Mouse (Mus musculus) kidney, embryonic 14.5 days (tissue): Measurements from ENCODE around the gene Rab43. TPM values are rescaled to one million over a fixed set of nuclear protein-coding genes. Genes with fewer than 3 reads are reported as not detected.

ENCODE experiments used
- ATAC-seq: fragments of 200-750 bp; cut with Nextera tagmentation; 2 replicates; pipeline ENCODE4 v1.8.0; 2017; ENCODE audit warnings: moderate number of reproducible peaks, mild to moderate bottlenecking, moderate TSS enrichment, moderate library complexity; ENCODE audit not compliant: low FRiP score, low TSS enrichment
- H3K27ac ChIP-seq: fragments of 300-500 bp; sonication (generic); 2 replicates; pipeline ENCODE4 v1.5.1; 2014; ENCODE audit warnings: low read depth, mild to moderate bottlenecking, low read length, moderate library complexity, mixed read lengths
- H3K27me3 ChIP-seq: fragments of 300-500 bp; sonication (generic); 2 replicates; pipeline ENCODE4 v1.6.1; 2014; ENCODE audit warnings: mild to moderate bottlenecking, low read length; ENCODE audit not compliant: control insufficient read depth, insufficient read depth
- H3K36me3 ChIP-seq: fragments of 300-500 bp; sonication (generic); 2 replicates; pipeline ENCODE4 v1.6.1; 2014; ENCODE audit warnings: low read length, mixed read lengths; ENCODE audit not compliant: control insufficient read depth, insufficient read depth
- H3K4me1 ChIP-seq: fragments of 300-500 bp; sonication (generic); 2 replicates; pipeline ENCODE4 v1.6.1; 2014; ENCODE audit warnings: low read length, mixed read lengths; ENCODE audit not compliant: control insufficient read depth, insufficient read depth
- H3K4me2 ChIP-seq: fragments of 300-500 bp; sonication (generic); replicated peaks from 2 replicates; pipeline ENCODE4 v1.6.1; 2014; ENCODE audit warnings: low read depth, mild to moderate bottlenecking, low read length
- H3K4me3 ChIP-seq: fragments of 300-500 bp; sonication (generic); 2 replicates; pipeline ENCODE4 v1.5.1; 2014; ENCODE audit warnings: mild to moderate bottlenecking, low read length
- H3K9ac ChIP-seq: fragments of 300-500 bp; sonication (generic); 2 replicates; pipeline ENCODE4 v1.6.1; 2014; ENCODE audit warnings: low read depth, mild to moderate bottlenecking, low read length, moderate library complexity
- H3K9me3 ChIP-seq: fragments of 300-500 bp; sonication (generic); 2 replicates; pipeline ENCODE4 v1.6.1; 2016; ENCODE audit warnings: low read length; ENCODE audit not compliant: control insufficient read depth
- WGBS: fragments of 180-500 bp; shearing (Covaris S2); extraction: QIAGEN DNeasy Blood & Tissue Kit; methylation state at CpG from one replicate; pipeline ENCODE4 v1.1.7; 2014; 5-methylcytosine and 5-hydroxymethylcytosine counted together
- polyA plus RNA-seq: library from polyadenylated mRNA; unstranded; fragments of >200 nt; fragmentation: Nextera tagmentation; extraction: Ambion mirVana; gene quantifications from 2 replicates; pipeline ENCODE4 v1.2.1, GENCODE M21; 2014

Gene Rab43
- 8.1 and 9.9 TPM in 2 replicates for polyA plus RNA-seq

DNA sequence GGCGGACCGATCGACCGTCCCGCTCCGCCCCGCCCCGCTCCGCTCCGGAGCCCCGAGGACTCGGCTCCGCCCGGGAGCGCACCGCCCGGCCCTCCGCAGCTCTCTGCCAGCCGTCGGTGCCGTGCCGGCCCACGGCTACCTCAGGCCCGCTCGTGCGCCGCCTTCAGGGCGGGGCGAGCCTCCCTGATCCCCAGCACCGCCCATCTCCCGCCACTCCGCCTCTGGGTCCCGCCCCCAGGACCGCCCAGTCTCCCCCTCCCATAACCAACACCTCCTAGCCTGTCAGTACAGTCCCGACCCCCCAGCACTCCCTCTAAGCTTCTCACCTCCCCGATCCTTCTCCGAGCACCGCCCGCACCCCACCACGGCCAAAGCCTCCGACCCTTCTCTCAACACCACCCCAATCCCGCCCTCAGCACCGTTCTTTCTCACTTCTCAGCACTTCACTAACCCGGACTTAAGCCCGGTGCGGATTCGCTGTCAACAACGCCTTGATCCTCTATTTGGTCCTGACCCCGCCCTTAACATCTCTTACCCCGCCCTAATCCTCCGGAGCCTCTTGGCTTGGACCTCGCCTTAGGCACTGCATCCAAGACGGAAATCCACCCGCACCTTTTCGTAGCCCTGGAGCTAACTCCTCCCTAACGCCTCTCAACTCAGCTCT, at the start of gene Rab43:
TSS of gene Rab43 (minus strand) at position 490 of the 664 bp plus-strand sequence.
- Histone ChIP-seq H3K4me3 (peak within 1 kb of the TSS; percentile 77), H3K4me1 (peaks cover 17% of the 10 kb centered on the region), H3K9me3 (no peaks in the 10 kb centered on the region), H3K27me3 (no peaks in the 10 kb centered on the region), H3K27ac (peak within 1 kb of the TSS; percentile 76), H3K4me2 (peak within 1 kb of the TSS; percentile 90), H3K36me3 (peaks cover 8% of the 10 kb centered on the region), H3K9ac (peak within 1 kb of the TSS; percentile 74)
- ATAC-seq = peak; percentile 96
- WGBS = under 1% methylated on average over 51 of the region's 56 CpGs

- Histone ChIP-seq H3K9me3 (no peaks in the 10 kb centered on the region), H3K4me2 (no peak overlapping the region), H3K36me3 (no peaks in the 10 kb centered on the region), H3K27me3 (no peaks in the 10 kb centered on the region), H3K4me3 (no peak overlapping the region), H3K4me1 (no peaks in the 10 kb centered on the region), H3K9ac (no peak overlapping the region), H3K27ac (no peak overlapping the region)
- ATAC-seq = no peak
- WGBS = 47% methylated on average over 1 of the region's 1 CpGs
Measured at GRCm38 (mm10) chr6:87857071-87857470, 45.1 kb upstream of the Rab43 start.

- WGBS = 85% methylated on average over 4 of the region's 4 CpGs
- Histone ChIP-seq H3K9me3 (no peaks in the 10 kb centered on the region), H3K27ac (no peak overlapping the region), H3K4me3 (no peak overlapping the region), H3K4me1 (peaks cover 6% of the 10 kb centered on the region), H3K4me2 (no peak overlapping the region), H3K27me3 (no peaks in the 10 kb centered on the region), H3K9ac (no peak overlapping the region), H3K36me3 (peaks cover 6% of the 10 kb centered on the region)
- ATAC-seq = no peak
Measured at GRCm38 (mm10) chr6:87853446-87853845, 41.5 kb upstream of the Rab43 start.

DNA sequence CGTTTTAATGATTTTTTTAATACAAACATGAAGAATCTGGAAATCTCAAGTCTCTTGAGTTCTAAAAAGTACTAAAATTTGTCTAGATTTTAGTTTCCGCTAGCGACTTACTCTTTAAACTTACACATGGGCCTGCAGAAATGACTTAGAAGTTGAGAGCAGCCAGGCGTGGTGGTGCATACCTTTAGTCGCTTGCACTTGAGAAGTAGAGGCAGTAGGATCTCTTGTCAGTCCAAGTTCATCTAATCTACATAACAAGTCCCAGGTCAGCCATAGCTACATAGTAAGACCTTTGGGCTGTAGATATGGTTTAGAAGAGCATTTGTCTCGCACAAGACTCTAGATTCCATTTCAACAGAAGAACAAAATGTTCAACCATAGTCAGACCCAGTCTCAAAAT, 39.9 kb upstream of the Rab43 start:
- Histone ChIP-seq H3K4me3 (no peak overlapping the region), H3K27me3 (no peaks in the 10 kb centered on the region), H3K9me3 (no peaks in the 10 kb centered on the region), H3K4me2 (peak overlapping the region; percentile 72; the same call in 1 of the 2 replicates), H3K9ac (no peak overlapping the region), H3K36me3 (peaks cover 21% of the 10 kb centered on the region), H3K4me1 (peaks cover 12% of the 10 kb centered on the region), H3K27ac (no peak overlapping the region)
- no peak for ATAC-seq
- WGBS = 78% methylated on average over 6 of the region's 6 CpGs

DNA sequence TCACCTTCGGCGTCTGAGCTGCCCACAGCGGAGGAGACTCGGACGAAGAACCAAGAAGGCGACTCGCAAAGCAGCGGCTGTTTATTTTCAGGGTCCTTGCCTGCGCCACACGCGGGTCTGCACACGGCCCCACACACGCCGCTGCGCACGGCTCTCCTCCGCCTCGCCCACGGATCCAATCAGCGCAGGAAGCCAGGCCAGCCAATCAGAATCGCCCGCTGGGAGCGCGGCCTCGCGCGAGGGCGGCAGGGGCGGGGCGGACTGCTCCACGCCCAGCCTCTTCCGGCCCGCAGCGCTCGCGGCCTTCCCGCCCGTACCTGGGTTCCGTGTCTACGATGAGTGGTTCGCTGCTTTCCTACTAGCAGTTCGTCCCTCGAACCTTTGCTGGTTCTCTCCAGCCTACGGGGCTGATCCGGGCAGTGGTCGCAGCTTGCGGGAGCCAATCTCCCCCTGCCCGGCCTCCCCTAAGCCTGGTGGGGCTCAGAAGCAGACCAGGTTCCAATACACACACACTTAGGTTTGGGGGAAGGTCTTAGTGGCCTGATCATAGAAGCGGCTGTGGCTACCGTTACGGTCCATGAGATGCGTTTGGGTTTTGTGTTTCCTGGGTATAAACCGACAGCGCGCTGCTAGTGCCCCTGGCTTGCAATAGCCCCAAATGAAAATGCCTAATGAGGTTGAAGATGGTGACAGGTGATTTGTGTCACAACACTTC, 39.1 kb upstream of the Rab43 start, which contains the start of gene Cnbp:
TSS of gene Cnbp (minus strand) at position 207 of the 715 bp plus-strand sequence.
- H3K9me3 ChIP-seq = no peaks in the 10 kb centered on the region
- H3K36me3 ChIP-seq = peaks cover 25% of the 10 kb centered on the region
- H3K4me1 ChIP-seq = peaks cover 12% of the 10 kb centered on the region
- peak within 1 kb of the TSS; percentile 100 for H3K4me3 ChIP-seq
- peak within 1 kb of the TSS; percentile 99 for H3K9ac ChIP-seq
- no peaks in the 10 kb centered on the region for H3K27me3 ChIP-seq
- peak; percentile 99 for ATAC-seq
- under 1% methylated on average over 54 of the region's 55 CpGs for WGBS
- H3K27ac ChIP-seq = peak within 1 kb of the TSS; percentile 94
- peak within 1 kb of the TSS; percentile 77 for H3K4me2 ChIP-seq

GRCm38 (mm10) chr6:87850155-87850899, 38.4 kb upstream of the Rab43 start:
- no peaks in the 10 kb centered on the region for H3K27me3 ChIP-seq
- under 1% methylated on average over 63 of the region's 73 CpGs for WGBS
- H3K27ac ChIP-seq = peak overlapping the region; percentile 90
- peaks cover 12% of the 10 kb centered on the region for H3K4me1 ChIP-seq
- H3K4me3 ChIP-seq = peak overlapping the region; percentile 100
- peak overlapping the region; percentile 99 for H3K9ac ChIP-seq
- H3K4me2 ChIP-seq = peak overlapping the region; percentile 77
- H3K9me3 ChIP-seq = no peaks in the 10 kb centered on the region
- H3K36me3 ChIP-seq = peaks cover 31% of the 10 kb centered on the region
- peak; percentile 71; the same call in 1 of the 2 replicates for ATAC-seq

- H3K4me1 ChIP-seq = peaks cover 12% of the 10 kb centered on the region
- peaks cover 37% of the 10 kb centered on the region for H3K36me3 ChIP-seq
- H3K9me3 ChIP-seq = no peaks in the 10 kb centered on the region
- H3K9ac ChIP-seq = peak overlapping the region; percentile 99
- no peak for ATAC-seq
- no peaks in the 10 kb centered on the region for H3K27me3 ChIP-seq
- peak overlapping the region; percentile 100 for H3K4me3 ChIP-seq
- 1% methylated on average over 8 of the region's 8 CpGs for WGBS
- H3K27ac ChIP-seq = peak overlapping the region; percentile 90
- peak overlapping the region; percentile 77 for H3K4me2 ChIP-seq
Measured at GRCm38 (mm10) chr6:87849780-87850154, 37.8 kb upstream of the Rab43 start.

- H3K36me3 ChIP-seq = peaks cover 66% of the 10 kb centered on the region
- no peak overlapping the region for H3K4me3 ChIP-seq
- no peak overlapping the region for H3K4me2 ChIP-seq
- WGBS = 90% methylated on average over 1 of the region's 1 CpGs
- ATAC-seq = no peak
- H3K9me3 ChIP-seq = no peaks in the 10 kb centered on the region
- H3K9ac ChIP-seq = no peak overlapping the region
- no peak overlapping the region for H3K27ac ChIP-seq
- H3K27me3 ChIP-seq = no peaks in the 10 kb centered on the region
- H3K4me1 ChIP-seq = peaks cover 12% of the 10 kb centered on the region
Measured at GRCm38 (mm10) chr6:87846813-87847212, 34.8 kb upstream of the Rab43 start.
